Mouse (Mus musculus) lung, postnatal 0 days (tissue): ENCODE data around the gene Ap1s3. TPM values are rescaled to one million over a fixed set of nuclear protein-coding genes. Genes with fewer than 3 reads are reported as not detected.
A peak's percentile ranks its signal among the peaks of the same experiment; 100 is the strongest.

Source experiments
- ATAC-seq: fragments of 200-750 bp; cut with Nextera tagmentation; 2 replicates; pipeline ENCODE4 v1.8.0; 2017; ENCODE audit warnings: moderate library complexity
- DNase-seq: peaks from one replicate; pipeline ENCODE4 v3.0.0-alpha.2; 2016; ENCODE audit warnings: low spot score
- H3K27ac ChIP-seq: fragments of 300-500 bp; sonication (generic); 2 replicates; pipeline ENCODE4 v1.5.1; 2014; ENCODE audit warnings: antibody characterized with exemption, mild to moderate bottlenecking, low read length, mixed read lengths
- H3K27me3 ChIP-seq: fragments of 300-500 bp; sonication (generic); replicated peaks from 2 replicates; pipeline ENCODE4 v1.6.1; 2014; ENCODE audit warnings: low read length, mixed read lengths; ENCODE audit not compliant: insufficient read depth
- H3K36me3 ChIP-seq: fragments of 300-500 bp; sonication (generic); 2 replicates; pipeline ENCODE4 v1.6.1; 2014; ENCODE audit warnings: low read length, mixed read lengths; ENCODE audit not compliant: insufficient read depth
- H3K4me1 ChIP-seq: fragments of 300-500 bp; sonication (generic); 2 replicates; pipeline ENCODE4 v1.6.1; 2014; ENCODE audit warnings: antibody characterized with exemption, low read depth, low read length, mixed read lengths; ENCODE audit not compliant: insufficient read depth
- H3K4me2 ChIP-seq: fragments of 300-500 bp; sonication (generic); replicated peaks from 2 replicates; pipeline ENCODE4 v1.6.1; 2014; ENCODE audit warnings: low read depth, mild to moderate bottlenecking, low read length, moderate library complexity, mixed read lengths
- H3K4me3 ChIP-seq: fragments of 300-500 bp; sonication (generic); 2 replicates; pipeline ENCODE4 v1.5.1; 2014; ENCODE audit warnings: low read depth, low read length
- H3K9ac ChIP-seq: fragments of 300-500 bp; sonication (generic); replicated peaks from 2 replicates; pipeline ENCODE4 v1.6.1; 2014; ENCODE audit warnings: low read depth, mild to moderate bottlenecking
- H3K9me3 ChIP-seq: fragments of 300-500 bp; sonication (generic); 2 replicates; pipeline ENCODE4 v1.6.1; 2016; ENCODE audit warnings: low read length, mixed read lengths
- CTCF ChIP-seq: IDR thresholded peaks from 2 replicates; pipeline ENCODE4 v1.5.1; 2016; ENCODE audit warnings: antibody characterized with exemption, mild to moderate bottlenecking
- EP300 ChIP-seq: IDR thresholded peaks from 2 replicates; pipeline ENCODE4 v1.6.1; 2016; ENCODE audit warnings: antibody characterized with exemption, mild to moderate bottlenecking, control low read depth
- WGBS: fragments of 180-500 bp; shearing (Covaris S2); extraction: QIAGEN DNeasy Blood & Tissue Kit; methylation state at CpG from one replicate; pipeline ENCODE4 v1.1.7; 2014; 5-methylcytosine and 5-hydroxymethylcytosine counted together
- polyA plus RNA-seq: library from polyadenylated mRNA; unstranded; fragments of >200 nt; fragmentation: Nextera tagmentation; extraction: Ambion mirVana; gene quantifications from 2 replicates; pipeline ENCODE4 v1.2.1, GENCODE M21; 2015

Gene Ap1s3
- polyA plus RNA-seq, 1 experiment from 2014 or later, result 1.2 TPM

DNA sequence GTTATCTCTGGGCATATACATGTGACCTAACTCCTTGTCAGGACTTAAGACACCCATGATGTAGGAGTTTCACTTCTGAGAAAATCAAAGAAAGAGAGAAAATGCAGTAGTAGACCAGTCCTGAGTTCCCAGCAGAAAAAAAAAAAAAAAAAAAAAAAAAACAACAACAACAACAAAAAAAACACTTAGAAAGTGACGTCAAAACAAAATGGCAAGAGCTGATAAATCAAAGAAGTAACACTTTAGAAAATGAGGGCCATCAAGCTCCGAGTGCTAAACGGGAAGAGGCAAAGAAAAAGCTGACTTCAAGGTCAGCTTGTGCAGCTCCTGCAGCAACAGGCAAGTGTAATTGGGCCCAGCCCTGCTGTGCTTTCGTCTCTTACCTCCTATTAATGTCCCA, 3.9 kb upstream of the Ap1s3 start:
- Histone ChIP-seq H3K4me2 (no peak overlapping the region), H3K36me3 (no peaks in the 10 kb centered on the region), H3K27me3 (0 out of 2 replicates have a peak, but pooled peaks cover 10% of the 10 kb centered on the region), H3K4me1 (no peaks in the 10 kb centered on the region), H3K27ac (no peak overlapping the region), H3K9ac (no peak overlapping the region), H3K9me3 (no peaks in the 10 kb centered on the region), H3K4me3 (no peak overlapping the region)
- no peak for ATAC-seq
- WGBS, result 49% methylated on average over 4 of the region's 4 CpGs
- TF ChIP-seq CTCF, result no peak
- TF ChIP-seq EP300, result no peak
- no peak for DNase-seq

GRCm38 (mm10) chr1:79671196-79671542, 603 bp downstream of the Ap1s3 start:
- no peaks in the 10 kb centered on the region for H3K4me1 ChIP-seq
- ATAC-seq (no peak), DNase-seq (no peak)
- peak overlapping the region; percentile 48 for H3K9ac ChIP-seq
- WGBS, result 1% methylated on average over 11 of the region's 11 CpGs
- TF ChIP-seq EP300, result no peak
- TF ChIP-seq CTCF, result no peak
- H3K4me3 ChIP-seq, result peak overlapping the region; percentile 65
- no peaks in the 10 kb centered on the region for H3K36me3 ChIP-seq
- H3K4me2 ChIP-seq, result peak overlapping the region; percentile 80
- H3K9me3 ChIP-seq, result no peaks in the 10 kb centered on the region
- H3K27ac ChIP-seq, result peak overlapping the region; percentile 64; the same call in 1 of the 2 replicates
- H3K27me3 ChIP-seq, result 0 out of 2 replicates have a peak, but pooled peaks cover 11% of the 10 kb centered on the region

DNA sequence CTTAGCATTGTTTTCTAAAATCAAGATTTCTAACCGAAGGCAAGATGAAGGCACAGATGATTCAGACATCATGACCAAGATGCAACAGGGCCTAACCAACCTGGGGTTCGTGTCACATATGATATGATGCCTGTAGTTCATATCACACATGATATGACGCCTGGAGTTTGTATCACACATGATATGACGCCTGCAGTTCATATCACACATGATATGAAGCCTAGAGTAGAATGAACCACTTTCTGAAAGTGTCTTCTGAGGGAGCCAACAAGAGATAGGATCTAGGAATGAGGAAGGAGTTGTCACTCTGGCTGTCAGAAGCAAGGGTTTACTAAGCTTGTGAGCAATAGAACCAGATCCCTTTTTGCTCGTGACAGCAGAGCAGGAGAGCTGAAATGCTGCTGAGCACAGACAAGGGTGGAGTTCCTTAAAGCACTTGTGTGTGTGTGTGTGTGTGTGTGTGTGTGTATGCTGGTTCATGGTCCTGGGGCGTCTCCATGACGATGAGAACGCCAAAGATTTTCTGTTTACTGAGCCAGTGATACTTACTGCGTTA, 2.3 kb downstream of the Ap1s3 start:
- Histone ChIP-seq H3K27ac (no peak overlapping the region), H3K4me3 (no peak overlapping the region), H3K36me3 (no peaks in the 10 kb centered on the region), H3K27me3 (0 out of 2 replicates have a peak, but pooled peaks cover 11% of the 10 kb centered on the region), H3K4me2 (no peak overlapping the region), H3K9ac (no peak overlapping the region), H3K9me3 (no peaks in the 10 kb centered on the region), H3K4me1 (no peaks in the 10 kb centered on the region)
- WGBS, result 62% methylated on average over 9 of the region's 9 CpGs
- ATAC-seq (no peak), DNase-seq (no peak)
- TF ChIP-seq CTCF (no peak), EP300 (no peak)

DNA sequence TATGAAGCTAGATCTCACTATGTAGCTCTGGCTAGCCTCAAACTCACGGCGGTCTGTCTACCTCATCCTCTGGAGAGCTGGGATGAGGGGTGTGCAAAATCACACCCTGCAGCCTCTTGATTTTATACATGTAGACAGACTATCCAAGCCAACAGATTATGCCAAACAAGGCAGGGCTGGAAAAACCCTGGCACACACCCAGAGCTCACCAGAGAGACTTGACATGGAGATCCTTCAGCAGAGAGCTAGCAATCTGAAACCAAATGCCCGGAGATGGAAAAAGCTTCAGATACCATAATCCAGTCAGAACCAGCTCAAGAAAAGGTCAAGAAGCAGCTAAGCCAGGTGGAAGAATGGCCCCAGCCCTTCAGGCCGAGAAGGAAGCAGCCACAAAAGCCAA, 6.9 kb downstream of the Ap1s3 start:
- TF ChIP-seq CTCF (no peak), EP300 (no peak)
- no peak overlapping the region for H3K27ac ChIP-seq
- H3K4me3 ChIP-seq, result no peak overlapping the region
- H3K27me3 ChIP-seq, result no peaks in the 10 kb centered on the region
- DNase-seq, result no peak
- H3K4me1 ChIP-seq, result no peaks in the 10 kb centered on the region
- H3K36me3 ChIP-seq, result no peaks in the 10 kb centered on the region
- whole genome bisulfite sequencing, result 72% methylated on average over 4 of the region's 4 CpGs
- no peaks in the 10 kb centered on the region for H3K9me3 ChIP-seq
- no peak for ATAC-seq
- H3K4me2 ChIP-seq, result no peak overlapping the region
- H3K9ac ChIP-seq, result no peak overlapping the region

- H3K4me3 ChIP-seq, result no peak overlapping the region
- H3K9ac ChIP-seq, result no peak overlapping the region
- H3K4me2 ChIP-seq, result no peak overlapping the region
- TF ChIP-seq CTCF, result no peak
- no peak overlapping the region for H3K27ac ChIP-seq
- no peaks in the 10 kb centered on the region for H3K4me1 ChIP-seq
- WGBS, result 77% methylated on average over 7 of the region's 7 CpGs
- no peaks in the 10 kb centered on the region for H3K9me3 ChIP-seq
- no peaks in the 10 kb centered on the region for H3K27me3 ChIP-seq
- ATAC-seq, result no peak
- no peak for DNase-seq
- no peaks in the 10 kb centered on the region for H3K36me3 ChIP-seq
These were observed 12.2 kb downstream of the Ap1s3 start for GRCm38 (mm10) chr1:79659598-79659997.

GRCm38 (mm10) chr1:79657411-79657810, 14.4 kb downstream of the Ap1s3 start:
- TF ChIP-seq CTCF, result no peak
- no peak for TF ChIP-seq EP300
- Histone ChIP-seq H3K27me3 (no peaks in the 10 kb centered on the region), H3K4me3 (no peak overlapping the region), H3K9ac (no peak overlapping the region), H3K36me3 (no peaks in the 10 kb centered on the region), H3K4me2 (no peak overlapping the region), H3K9me3 (no peaks in the 10 kb centered on the region), H3K27ac (no peak overlapping the region), H3K4me1 (no peaks in the 10 kb centered on the region)
- DNase-seq (no peak), ATAC-seq (no peak)
- 35% methylated on average over 1 of the region's 1 CpGs for WGBS
